Mouse (Mus musculus) layer of hippocampus, adult 18-20 months (tissue): ENCODE data around the gene Myl10. TPM values are rescaled to one million over a fixed set of nuclear protein-coding genes. Genes with fewer than 3 reads are reported as not detected.
"Not testable (repeated sequence)": the region's sequence is repeated elsewhere in the genome, so short reads cannot be mapped to it uniquely, and the experiment has no call there.

Source experiments
- DNase-seq, 2 experiments: peaks; one replicate each; pipeline ENCODE4 v3.0.0; 2022; ENCODE audit warnings: low spot score in 2 of 2
- long read RNA-seq: library from polyadenylated mRNA; stranded (forward); transcript quantifications from one replicate; pipeline ENCODE4 v2.0.0, GENCODE M21; 2021
- total RNA-seq, 2 experiments: library from RNA; stranded (reverse); gene quantifications; 2 replicates each; pipeline ENCODE4 v1.2.3; 2021

Gene Myl10
- not detected for total RNA-seq
- long read RNA-seq, result 0 reads

DNA sequence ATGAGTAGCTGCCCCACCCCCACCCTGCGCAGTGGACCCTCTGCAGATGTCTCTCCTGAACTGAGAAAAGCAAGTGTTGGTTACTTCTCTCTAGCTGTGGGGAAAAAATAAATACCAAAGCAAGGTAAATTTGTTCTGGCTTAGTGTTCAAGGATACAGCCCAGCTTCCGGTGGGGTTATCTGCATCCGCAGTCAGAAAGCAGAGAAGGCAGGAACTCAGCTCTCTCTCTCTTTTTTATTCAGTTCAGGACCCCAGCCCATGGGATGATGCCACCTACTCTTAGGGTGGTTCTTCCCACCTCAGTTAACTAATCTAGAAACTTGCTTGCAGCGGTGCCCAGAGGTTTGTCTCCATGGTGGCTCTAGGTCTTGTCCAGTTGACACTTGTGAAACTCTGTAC, at the start of gene Myl10:
Myl10 (plus strand) TSS at position 363 of the 400 bp plus-strand sequence.
- no peak for DNase-seq

DNA sequence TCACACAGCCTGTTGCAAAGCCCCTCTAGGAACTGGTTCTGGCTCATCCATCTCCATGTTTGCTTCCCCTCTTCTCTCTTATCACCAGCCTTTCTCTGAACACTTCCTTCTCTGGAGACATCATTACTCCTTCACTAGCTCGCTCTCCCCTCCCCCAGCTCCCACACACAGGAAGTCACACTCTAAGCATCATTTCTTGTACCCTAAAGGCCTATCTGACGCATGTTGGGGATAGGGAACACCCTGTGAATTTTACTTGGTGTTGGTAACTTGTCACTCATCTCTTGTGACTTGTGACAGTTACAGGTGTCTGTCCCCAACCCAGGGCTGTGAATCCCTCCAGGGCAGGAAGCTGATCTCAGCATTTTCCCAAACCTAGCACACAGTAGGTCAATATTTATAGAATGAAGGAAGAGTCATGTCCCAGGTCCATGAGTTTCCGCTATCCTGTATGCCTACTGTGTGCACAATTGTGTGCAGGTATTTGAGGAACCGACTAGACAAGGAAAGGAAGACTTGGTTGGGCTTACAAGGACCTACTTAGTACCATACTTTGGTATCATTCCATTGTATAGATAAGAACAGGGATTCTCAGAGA, 46.1 kb upstream of the Myl10 start:
- no peak for DNase-seq

DNA sequence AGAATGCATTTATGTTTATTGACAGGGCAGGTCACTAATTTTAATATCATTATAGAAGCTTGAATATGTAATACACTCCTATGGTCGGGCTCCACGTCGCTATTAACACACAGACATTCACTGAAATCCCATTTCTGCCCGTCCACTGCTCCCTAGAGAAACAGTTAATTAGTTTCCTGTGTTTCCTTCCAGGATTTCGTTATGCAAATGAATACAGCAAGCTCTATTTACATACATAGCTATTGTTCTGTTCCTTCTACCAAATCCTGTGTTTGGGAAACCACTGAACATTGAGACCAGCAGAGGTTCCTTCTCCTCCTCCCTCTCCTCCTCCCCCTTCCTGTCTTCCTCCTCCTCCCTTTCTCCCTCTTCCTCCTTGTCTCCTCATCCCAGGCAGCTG, 43.9 kb upstream of the Myl10 start:
- DNase-seq, result no peak

DNA sequence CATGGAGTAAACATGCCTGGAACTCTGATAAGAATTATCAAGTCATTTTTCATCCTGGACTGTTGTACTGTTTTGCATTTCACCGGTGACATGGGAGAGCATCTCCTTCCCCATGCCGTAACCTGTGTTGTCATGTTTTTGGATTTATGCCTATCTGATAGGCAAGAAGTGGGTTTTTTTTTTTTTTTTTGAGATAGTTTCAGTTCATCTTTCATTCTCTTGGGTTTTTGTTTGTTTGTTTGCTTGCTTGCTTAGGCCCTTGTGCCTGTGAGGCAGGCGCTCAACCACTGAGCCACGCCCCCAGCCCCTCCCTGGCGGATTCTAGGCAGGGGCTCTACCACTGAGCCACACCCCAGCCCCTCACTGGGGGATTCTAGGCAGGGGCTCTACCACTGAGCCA, 43.3 kb upstream of the Myl10 start:
- DNase-seq, result no peak

DNA sequence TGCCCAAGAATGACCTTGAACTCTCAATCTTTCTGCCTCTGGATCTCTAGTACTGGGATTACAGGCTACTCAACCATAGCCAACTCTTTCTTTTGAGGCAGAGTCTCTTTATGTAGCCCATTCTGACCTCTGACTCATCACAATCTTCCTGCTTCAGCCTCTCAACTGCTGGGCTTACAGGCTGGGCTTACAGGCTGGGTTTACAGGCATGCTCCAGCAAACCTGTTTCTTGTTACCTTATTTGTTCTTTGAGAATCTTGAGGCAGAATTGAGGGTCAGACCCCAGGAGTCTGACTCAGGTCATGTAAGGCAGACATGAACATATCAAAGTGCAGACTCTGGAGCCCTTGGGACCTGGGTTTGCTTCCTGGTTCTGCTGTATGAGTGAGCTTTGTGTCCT, 38.5 kb upstream of the Myl10 start:
- no peak for DNase-seq

DNA sequence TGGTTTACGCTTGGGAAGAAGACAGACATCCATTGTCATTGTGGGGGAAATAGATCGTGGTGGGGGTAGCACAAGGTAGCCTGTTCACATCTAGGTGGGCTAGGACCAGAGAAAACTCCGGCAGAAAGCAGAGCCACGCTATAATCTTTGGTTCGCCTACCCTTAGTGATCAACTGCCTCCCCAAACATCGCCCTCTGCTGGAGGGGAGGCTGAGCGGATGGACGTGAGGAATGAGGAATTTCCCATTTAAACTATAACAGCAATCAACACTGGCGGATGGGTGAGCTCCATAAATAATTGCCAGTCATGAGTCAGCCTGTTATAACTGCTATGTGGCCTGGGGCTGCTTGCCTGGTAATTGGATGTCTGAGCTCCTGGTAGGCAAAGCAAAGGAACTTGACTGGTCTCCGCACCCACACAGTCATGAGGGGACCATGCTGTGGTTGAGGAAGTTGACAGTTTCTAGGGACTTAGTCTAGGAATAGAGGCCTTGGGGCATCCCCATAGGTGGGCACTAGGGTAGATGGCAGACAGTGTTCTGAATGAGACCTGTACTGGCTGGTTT, 36.0 kb upstream of the Myl10 start:
- DNase-seq, result no peak

DNA sequence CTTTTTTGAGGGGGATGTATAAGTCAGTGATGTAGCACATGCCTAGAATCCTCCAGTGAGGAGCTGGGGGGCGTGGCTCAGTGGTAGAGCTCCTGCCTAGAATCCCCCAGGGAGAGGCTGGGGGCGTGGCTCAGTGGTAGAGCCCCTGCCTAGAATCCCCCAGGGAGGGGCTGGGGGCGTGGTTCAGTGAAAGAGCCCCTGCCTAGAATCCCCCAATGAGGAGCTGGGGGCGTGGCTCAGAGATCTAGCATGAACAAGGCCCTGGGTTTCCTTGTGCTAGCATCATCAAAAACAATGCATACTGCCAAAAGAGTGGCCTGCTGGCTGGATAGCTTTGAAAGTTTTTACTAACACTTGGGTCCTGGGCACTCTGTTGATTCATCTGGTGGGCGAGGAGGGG, 32.2 kb upstream of the Myl10 start:
- DNase-seq, result not testable (repeated sequence)

DNA sequence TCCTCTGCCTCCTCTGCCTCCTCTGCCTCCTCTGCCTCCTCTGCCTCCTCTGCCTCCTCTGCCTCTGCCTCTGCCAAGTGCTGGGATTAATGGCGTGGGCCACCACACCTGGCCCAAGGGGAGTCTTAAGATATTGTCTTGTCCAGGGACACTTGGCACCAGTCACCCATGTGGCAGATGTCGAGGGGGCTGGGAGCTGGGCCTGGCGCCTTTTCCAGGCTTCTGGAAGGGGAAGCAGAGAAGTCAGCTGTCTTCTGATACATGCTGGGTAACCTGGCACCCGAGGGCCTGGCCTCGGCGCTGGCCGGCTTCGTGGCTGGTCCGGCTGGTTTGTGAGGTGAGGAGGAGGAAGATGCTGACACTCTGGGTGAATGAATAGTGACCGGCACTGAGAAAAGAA, 30.7 kb upstream of the Myl10 start:
- no peak for DNase-seq

DNA sequence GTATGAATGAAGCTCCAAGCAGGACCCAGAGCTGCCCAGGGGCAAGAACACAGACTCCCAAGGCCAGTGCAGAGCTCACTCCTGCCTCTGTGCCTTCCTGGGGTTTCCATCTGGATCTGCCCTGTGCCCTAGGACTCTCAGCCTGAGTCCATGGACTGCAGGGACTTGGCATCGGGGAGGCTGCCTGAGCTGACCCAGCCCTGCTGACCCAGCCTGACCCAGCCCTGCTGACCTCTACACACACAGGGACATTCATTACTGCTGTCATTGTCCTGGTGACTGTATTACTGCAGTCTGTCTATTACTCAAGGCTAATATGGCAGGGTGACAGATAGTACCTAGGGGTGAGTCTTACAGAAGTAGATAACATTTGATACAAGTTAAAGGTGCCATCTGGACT, 30.1 kb upstream of the Myl10 start:
- DNase-seq, result no peak

DNA sequence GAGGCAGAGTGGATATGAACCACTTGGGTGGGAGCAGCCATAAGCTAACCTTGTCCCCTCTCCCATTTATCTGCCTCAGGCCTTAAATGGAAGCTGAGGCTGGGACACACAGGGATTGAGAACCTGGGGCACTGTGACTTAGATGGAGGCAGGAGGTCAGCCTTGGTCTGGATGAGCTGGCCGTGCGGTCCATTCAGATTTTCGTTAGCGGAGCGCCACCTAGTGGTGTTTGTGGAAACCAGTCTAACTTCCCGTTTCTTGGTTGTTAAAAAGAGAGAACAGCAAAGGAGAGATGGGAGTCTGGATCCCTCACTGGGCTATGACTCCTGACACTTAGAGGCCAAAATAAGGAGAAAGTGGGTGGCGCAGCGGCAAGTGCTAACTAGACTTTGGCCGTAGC, 28.4 kb upstream of the Myl10 start:
- DNase-seq, result peak; percentile 54 to 68

DNA sequence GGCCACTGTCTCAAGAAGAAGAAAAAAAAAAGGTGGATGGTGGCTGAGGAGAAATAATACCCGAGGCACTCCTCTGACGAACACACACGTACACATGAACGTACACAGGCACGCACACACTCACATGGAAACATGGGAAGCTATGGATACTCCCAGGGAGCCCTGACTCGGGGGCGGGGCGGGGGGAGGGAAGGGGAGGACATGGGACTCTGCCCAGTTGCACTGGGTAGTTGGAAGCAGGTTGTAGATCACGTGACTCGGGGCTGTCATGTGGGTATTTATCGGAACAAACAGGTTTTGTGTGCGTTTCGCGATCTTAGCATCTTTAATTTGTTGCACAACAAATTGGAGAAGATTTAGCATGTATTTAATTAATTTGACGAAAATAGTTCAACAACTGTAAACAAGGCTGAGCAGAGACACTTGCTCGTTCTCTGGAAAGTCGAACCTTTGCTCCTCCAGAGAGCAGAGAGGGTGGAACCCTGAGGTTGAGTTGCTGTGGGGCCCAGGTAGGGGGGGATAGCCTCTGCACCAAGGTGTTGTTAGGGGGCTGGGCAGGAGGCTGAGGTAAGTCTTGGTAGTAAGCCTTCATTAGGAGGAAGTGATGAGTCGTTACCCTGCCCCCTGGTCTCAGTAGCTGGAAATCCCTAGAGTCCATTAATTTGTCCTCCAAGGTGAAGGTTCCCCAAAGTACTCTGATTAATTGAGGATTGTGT, 16.5 kb upstream of the Myl10 start:
- DNase-seq, result no peak

DNA sequence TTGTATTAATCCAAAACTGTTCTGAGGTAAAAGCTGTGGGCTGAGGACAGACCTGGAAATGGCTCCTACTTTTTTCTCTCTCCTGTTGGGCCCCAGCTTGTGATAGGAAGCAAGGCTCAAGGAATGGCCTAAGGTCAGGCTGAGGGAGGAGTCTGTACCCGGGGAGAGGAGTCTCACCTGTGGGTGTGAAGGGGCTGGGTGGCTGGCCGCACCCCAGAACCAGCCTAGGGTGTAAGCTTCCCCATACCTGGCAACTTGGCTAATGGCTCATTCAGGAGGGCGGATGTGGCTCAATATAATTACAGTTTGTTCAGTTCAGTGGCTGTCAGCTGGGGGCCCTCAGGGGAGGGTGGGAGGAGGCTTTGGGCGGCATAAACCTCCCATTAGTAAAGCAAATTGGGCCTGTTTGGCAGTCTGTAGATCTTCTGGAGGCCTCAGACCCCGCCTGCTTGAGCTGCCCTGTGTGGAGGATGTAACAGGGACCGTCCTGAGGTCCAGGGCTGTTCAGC, 14.1 kb upstream of the Myl10 start:
- no peak for DNase-seq

DNA sequence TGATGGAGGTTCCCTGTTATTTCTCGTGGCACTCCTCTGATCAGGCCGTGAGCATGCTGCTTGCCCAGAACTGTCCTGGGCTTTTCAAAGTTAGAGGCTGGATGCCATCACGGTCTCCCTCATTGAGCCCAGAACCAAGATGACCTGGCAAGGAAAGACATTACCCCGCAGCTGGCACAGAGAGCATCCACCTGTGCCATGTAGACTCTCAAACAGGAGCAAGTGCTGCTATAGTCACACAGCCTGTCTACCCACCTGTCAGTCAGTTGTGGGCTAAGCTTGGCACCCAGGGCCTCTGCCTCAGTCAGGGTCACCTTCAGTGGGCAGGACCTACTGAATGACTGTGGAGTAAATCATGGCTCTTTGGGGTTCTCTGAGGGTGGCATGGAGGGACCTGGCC, 6.6 kb upstream of the Myl10 start:
- no peak for DNase-seq

DNA sequence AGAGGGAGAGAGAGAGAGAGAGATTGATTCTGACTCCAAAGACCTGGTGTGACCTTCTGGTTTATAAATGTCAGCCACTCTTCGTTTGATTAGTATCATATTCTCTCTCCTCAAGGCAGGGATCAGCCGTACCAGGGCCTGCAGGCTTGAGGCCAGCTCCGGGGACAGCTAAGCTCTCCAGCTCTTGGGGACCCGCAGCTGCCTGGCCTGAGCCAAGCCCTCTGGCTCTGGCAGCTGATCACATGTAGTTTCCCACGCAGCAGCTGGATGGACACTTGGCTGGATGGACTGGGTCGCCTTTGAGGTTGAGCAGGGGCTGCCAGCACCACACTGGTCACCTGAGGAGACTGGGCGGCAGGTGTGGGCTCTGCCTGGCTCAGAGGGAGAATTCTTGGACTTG, 5.4 kb upstream of the Myl10 start:
- no peak for DNase-seq

DNA sequence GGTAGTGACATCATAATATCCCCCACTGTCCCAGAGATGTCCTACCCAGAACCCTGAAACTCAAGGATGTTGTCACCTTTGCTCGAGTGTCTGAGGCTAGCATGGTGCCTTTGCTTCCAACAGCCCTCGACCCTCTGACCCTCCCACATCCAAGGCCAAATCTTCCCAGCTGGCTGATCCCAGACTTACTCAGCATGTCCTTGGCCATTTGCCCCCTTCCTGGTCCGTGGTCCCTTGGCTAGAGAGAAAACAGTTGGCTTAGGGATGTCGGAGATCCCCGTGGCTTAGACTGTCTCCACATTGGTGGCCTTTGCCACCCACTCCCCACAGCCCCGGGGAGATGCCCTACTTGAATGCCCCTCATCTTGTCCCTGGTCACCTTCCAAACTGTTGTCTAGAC, 4.1 kb upstream of the Myl10 start:
- DNase-seq, result no peak

DNA sequence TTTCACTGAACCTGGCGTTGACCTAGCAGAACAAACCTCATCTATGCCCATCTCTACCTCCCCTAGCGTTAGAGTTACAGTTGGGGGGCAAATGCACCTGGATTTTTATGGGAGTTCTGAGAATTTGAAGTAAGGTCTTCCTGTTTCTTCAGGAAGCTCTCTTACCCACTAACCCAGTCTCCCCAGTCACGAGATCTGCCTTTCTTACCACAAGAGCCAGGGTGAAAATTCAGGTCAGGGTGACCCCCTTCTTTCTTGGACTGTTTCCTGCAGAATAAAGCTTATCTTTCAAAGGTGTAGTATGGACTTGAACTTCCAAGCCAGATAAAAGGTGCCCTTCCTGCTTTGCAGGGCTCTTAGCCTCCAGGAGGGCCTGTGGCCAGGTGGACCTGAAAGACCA, 1.8 kb upstream of the Myl10 start:
- no peak for DNase-seq

DNA sequence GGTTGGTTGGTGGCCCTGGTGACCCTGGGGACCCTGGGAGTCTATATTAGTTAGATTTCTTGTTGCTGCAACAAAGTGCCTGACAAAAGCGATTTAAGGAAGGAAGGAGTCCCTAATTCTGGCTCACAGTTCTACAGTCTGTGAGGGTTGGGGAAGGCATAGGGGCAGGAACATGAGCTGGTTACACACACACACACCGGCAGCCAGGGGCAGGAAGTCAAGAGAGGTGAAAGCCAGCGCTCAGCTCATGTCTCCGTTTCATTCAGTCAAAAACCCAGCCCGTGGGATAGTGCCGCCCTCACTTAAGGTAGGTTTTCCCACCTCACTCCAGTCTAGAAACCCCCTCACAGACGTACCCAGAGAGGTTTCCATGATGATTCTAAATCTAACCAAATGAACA, 472 bp downstream of the Myl10 start:
- DNase-seq, result no peak

DNA sequence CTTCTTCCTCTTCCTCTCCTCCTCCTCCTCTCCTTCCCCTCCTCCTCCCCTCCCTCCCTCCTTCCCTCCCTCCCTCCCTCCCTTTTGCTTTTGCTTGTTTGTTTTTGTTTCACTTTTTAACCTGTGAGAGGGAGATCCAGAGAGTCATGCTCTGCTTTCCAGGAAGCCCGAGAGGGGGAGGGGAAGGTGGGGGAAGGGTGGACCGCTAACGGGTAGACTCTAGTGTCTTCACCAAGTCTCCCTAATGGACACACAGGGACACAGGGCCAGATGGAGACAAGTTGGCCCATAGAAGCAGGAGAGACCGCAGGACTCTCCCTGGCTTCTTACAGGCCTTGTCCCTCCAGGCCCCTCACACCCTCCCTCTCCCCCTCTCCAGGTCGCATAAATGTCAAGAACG, 2.0 kb downstream of the Myl10 start:
- DNase-seq, result no peak

DNA sequence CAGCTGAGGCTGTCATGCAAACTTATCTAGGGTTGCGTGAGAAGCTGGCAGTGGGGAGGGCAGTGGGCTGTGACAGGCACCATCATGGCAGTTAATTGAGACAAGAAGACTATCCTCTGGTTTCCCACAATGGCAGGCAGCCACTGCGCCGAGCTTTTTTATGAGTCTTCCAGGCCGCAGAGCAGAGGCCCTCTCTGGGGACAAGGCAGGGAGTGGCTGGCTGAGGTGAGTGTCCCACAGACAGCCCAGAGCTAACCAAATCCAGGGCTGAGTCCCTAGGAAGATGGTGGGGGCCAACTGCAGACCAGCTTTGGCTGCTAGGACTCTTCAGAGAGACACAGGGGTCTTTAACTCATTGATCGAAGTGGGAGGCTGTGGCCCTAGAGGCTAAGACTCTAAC, 3.6 kb downstream of the Myl10 start:
- DNase-seq, result no peak

DNA sequence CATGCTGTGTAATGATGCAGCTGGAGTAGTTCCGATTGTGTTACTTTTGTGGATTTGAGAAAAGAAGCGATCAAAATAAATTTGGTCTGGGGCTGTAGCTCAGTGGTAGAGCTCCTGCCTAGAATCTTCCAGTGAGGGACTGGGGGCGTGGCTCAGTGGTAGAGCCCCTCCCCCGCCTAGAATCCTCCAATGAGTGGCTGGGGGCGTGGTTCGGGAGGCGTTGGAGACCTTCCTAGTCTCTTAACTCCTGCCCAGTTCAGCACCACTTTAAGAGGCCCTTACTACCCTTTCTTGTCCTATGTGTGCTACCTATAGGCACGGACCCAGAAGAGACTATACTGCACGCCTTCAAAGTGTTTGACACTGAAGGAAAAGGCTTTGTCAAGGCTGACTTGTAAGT, 4.7 kb downstream of the Myl10 start:
- no peak for DNase-seq

DNA sequence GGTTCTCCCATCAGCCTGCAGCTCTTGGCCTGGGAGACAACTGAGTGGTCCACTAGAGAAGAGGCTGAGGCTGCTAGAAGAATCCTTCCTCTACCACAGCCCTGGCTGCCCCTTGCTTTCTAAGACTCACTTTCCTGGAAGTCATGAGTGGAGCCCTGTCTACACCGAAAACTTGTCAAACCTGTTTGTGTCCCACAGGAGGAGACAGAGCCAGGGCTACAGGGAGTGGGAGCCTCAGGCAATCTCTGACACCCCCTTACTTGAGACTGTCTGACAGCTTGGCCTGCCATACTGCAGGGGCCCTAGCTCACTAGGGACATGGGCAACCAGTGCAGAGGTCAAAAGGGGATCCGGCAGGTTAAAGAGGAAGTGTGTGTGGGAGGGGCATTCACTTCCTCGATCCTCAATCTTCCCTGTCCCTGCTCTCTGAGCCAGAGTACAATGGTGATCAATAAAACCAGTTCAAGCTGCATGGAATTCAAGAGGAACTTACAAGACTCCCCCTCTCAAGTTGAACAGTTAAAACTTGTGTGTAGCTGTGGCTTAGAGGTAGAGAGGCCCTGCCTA, 9.3 kb downstream of the Myl10 start:
- DNase-seq, result no peak

DNA sequence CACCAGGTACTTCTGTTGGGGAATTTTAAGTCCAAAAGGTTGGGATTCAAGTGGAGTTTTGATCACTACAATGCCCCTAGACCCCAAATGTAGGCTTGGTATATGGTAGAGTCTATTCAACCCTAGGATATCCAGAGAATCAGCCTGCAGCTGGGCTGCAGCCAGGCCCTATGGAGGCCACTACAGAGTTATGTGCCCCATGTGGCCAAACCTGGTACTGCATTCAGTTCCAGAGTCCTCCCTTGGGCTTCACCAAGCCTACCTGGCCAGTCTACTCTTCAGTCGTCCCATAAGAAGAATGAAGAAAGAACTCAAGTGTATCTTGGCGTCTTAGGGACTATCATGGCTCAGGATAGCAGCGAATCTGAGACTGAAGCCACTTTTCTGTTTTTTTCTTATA, 10.8 kb downstream of the Myl10 start:
- peak; percentile 16 to 72 for DNase-seq

DNA sequence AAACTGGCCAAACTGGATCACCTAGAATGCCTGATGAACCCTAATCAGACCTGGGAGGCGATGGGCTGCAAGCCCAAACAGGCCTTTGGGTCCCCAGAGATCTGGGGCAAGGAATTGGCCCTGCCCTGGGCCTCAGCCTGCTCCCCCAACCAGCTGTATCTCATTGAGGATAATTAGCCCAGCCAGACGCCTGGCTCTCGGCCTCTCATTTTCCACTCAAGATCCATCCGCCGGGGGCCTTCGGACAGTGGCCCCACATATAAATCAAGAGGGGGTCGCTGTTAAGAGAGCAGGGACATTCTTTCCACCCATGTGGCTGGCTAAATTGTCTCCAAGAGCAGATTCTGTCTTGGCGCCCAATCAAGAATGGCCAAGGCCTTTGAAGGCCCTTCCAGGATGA, 11.2 kb downstream of the Myl10 start:
- DNase-seq, result no peak
